Mouse (Mus musculus): ENCODE data around the gene Snx29. TPM values are rescaled to one million over a fixed set of nuclear protein-coding genes. Genes with fewer than 3 reads are reported as not detected.
A peak's percentile ranks its signal among the peaks of the same experiment; 100 is the strongest.

Snx29 gene
- polyA plus RNA-seq, 1 experiment from 2014 or later: 15.3 TPM

GRCm38 (mm10) chr16:11755281-11756066 lies 432.8 kb downstream of the Snx29 start:
- 78% methylated on average over 9 of the region's 9 CpGs for WGBS
- Histone ChIP-seq H3K4me1 (ENCODE audit: control insufficient read depth, insufficient read depth, low read depth, low read length) (no peaks in the 10 kb centered on the region), H3K27ac (ENCODE audit: low read depth, low read length) (no peak overlapping the region), H3K4me3 (ENCODE audit: low read length) (no peak overlapping the region), H3K4me2 (ENCODE audit: low read length) (no peak overlapping the region), H3K36me3 (ENCODE audit: control insufficient read depth, insufficient read depth, low read length) (no peaks in the 10 kb centered on the region), H3K9ac (ENCODE audit: low read depth, low read length) (no peak overlapping the region), H3K9me3 (ENCODE audit: control insufficient read depth, low read length) (no peaks in the 10 kb centered on the region), H3K27me3 (replicated peaks; ENCODE audit: control insufficient read depth, insufficient read depth, low read length) (no peaks in the 10 kb centered on the region)
- ATAC-seq: no peak

- Histone ChIP-seq H3K4me2 (ENCODE audit: low read length) (no peak overlapping the region), H3K36me3 (ENCODE audit: control insufficient read depth, insufficient read depth, low read length) (no peaks in the 10 kb centered on the region), H3K9me3 (ENCODE audit: control insufficient read depth, low read length) (no peaks in the 10 kb centered on the region), H3K4me3 (ENCODE audit: low read length) (no peak overlapping the region), H3K4me1 (ENCODE audit: control insufficient read depth, insufficient read depth, low read depth, low read length) (no peaks in the 10 kb centered on the region), H3K27ac (ENCODE audit: low read depth, low read length) (no peak overlapping the region), H3K9ac (ENCODE audit: low read depth, low read length) (no peak overlapping the region), H3K27me3 (replicated peaks; ENCODE audit: control insufficient read depth, insufficient read depth, low read length) (no peaks in the 10 kb centered on the region)
- WGBS: 74% methylated on average over 1 of the region's 1 CpGs
- no peak for ATAC-seq
These were observed 434.0 kb downstream of the Snx29 start for GRCm38 (mm10) chr16:11756598-11757245.

- Histone ChIP-seq H3K4me1 (ENCODE audit: control insufficient read depth, insufficient read depth, low read depth, low read length) (no peaks in the 10 kb centered on the region), H3K27ac (ENCODE audit: low read depth, low read length) (no peak overlapping the region), H3K9me3 (ENCODE audit: control insufficient read depth, low read length) (no peaks in the 10 kb centered on the region), H3K4me2 (ENCODE audit: low read length) (no peak overlapping the region), H3K4me3 (ENCODE audit: low read length) (no peak overlapping the region), H3K9ac (ENCODE audit: low read depth, low read length) (no peak overlapping the region), H3K27me3 (replicated peaks; ENCODE audit: control insufficient read depth, insufficient read depth, low read length) (no peaks in the 10 kb centered on the region), H3K36me3 (ENCODE audit: control insufficient read depth, insufficient read depth, low read length) (no peaks in the 10 kb centered on the region)
- no peak for ATAC-seq
- 86% methylated on average over 8 of the region's 8 CpGs for WGBS
These were observed 434.8 kb downstream of the Snx29 start for GRCm38 (mm10) chr16:11757471-11757870.

- Histone ChIP-seq H3K9ac (ENCODE audit: low read depth, low read length) (no peak overlapping the region), H3K36me3 (ENCODE audit: control insufficient read depth, insufficient read depth, low read length) (no peaks in the 10 kb centered on the region), H3K4me2 (ENCODE audit: low read length) (no peak overlapping the region), H3K27me3 (replicated peaks; ENCODE audit: control insufficient read depth, insufficient read depth, low read length) (no peaks in the 10 kb centered on the region), H3K4me1 (ENCODE audit: control insufficient read depth, insufficient read depth, low read depth, low read length) (no peaks in the 10 kb centered on the region), H3K4me3 (ENCODE audit: low read length) (no peak overlapping the region), H3K27ac (ENCODE audit: low read depth, low read length) (no peak overlapping the region), H3K9me3 (ENCODE audit: control insufficient read depth, low read length) (no peaks in the 10 kb centered on the region)
- ATAC-seq: no peak
- 87% methylated on average over 7 of the region's 7 CpGs for WGBS
These were observed 435.2 kb downstream of the Snx29 start for GRCm38 (mm10) chr16:11757951-11758350.

GRCm38 (mm10) chr16:11772318-11772717 lies 449.6 kb downstream of the Snx29 start:
- peaks cover 5% of the 10 kb centered on the region for H3K9me3 ChIP-seq (ENCODE audit: control insufficient read depth, low read length)
- H3K4me1 ChIP-seq (ENCODE audit: control insufficient read depth, insufficient read depth, low read depth, low read length): 0 out of 2 replicates have a peak, but pooled peaks cover 2% of the 10 kb centered on the region
- no peaks in the 10 kb centered on the region for H3K36me3 ChIP-seq (ENCODE audit: control insufficient read depth, insufficient read depth, low read length)
- H3K4me3 ChIP-seq (ENCODE audit: low read length): no peak overlapping the region
- no peak overlapping the region for H3K9ac ChIP-seq (ENCODE audit: low read depth, low read length)
- peak; percentile 74 for ATAC-seq
- H3K27ac ChIP-seq (ENCODE audit: low read depth, low read length): no peak overlapping the region
- WGBS: 57% methylated on average over 2 of the region's 2 CpGs
- H3K4me2 ChIP-seq (ENCODE audit: low read length): no peak overlapping the region
- no peaks in the 10 kb centered on the region for H3K27me3 ChIP-seq (replicated peaks; ENCODE audit: control insufficient read depth, insufficient read depth, low read length)

GRCm38 (mm10) chr16:11774321-11774720 lies 451.6 kb downstream of the Snx29 start:
- Histone ChIP-seq H3K27ac (ENCODE audit: low read depth, low read length) (no peak overlapping the region), H3K4me1 (ENCODE audit: control insufficient read depth, insufficient read depth, low read depth, low read length) (0 out of 2 replicates have a peak, but pooled peaks cover 2% of the 10 kb centered on the region), H3K4me2 (ENCODE audit: low read length) (no peak overlapping the region), H3K9ac (ENCODE audit: low read depth, low read length) (no peak overlapping the region), H3K27me3 (replicated peaks; ENCODE audit: control insufficient read depth, insufficient read depth, low read length) (no peaks in the 10 kb centered on the region), H3K9me3 (ENCODE audit: control insufficient read depth, low read length) (peaks cover 5% of the 10 kb centered on the region), H3K36me3 (ENCODE audit: control insufficient read depth, insufficient read depth, low read length) (no peaks in the 10 kb centered on the region), H3K4me3 (ENCODE audit: low read length) (no peak overlapping the region)
- 80% methylated on average over 1 of the region's 1 CpGs for WGBS
- no peak for ATAC-seq

GRCm38 (mm10) chr16:11776528-11776927 lies 453.8 kb downstream of the Snx29 start:
- WGBS: 66% methylated on average over 3 of the region's 3 CpGs
- Histone ChIP-seq H3K9ac (ENCODE audit: low read depth, low read length) (no peak overlapping the region), H3K4me3 (ENCODE audit: low read length) (no peak overlapping the region), H3K27ac (ENCODE audit: low read depth, low read length) (no peak overlapping the region), H3K36me3 (ENCODE audit: control insufficient read depth, insufficient read depth, low read length) (no peaks in the 10 kb centered on the region), H3K4me2 (ENCODE audit: low read length) (no peak overlapping the region), H3K4me1 (ENCODE audit: control insufficient read depth, insufficient read depth, low read depth, low read length) (0 out of 2 replicates have a peak, but pooled peaks cover 2% of the 10 kb centered on the region), H3K27me3 (replicated peaks; ENCODE audit: control insufficient read depth, insufficient read depth, low read length) (no peaks in the 10 kb centered on the region), H3K9me3 (ENCODE audit: control insufficient read depth, low read length) (no peaks in the 10 kb centered on the region)
- no peak for ATAC-seq

- Histone ChIP-seq H3K4me1 (ENCODE audit: control insufficient read depth, insufficient read depth, low read depth, low read length) (no peaks in the 10 kb centered on the region), H3K9me3 (ENCODE audit: control insufficient read depth, low read length) (no peaks in the 10 kb centered on the region), H3K27ac (ENCODE audit: low read depth, low read length) (no peak overlapping the region), H3K36me3 (ENCODE audit: control insufficient read depth, insufficient read depth, low read length) (no peaks in the 10 kb centered on the region), H3K27me3 (replicated peaks; ENCODE audit: control insufficient read depth, insufficient read depth, low read length) (no peaks in the 10 kb centered on the region), H3K4me2 (ENCODE audit: low read length) (no peak overlapping the region), H3K4me3 (ENCODE audit: low read length) (no peak overlapping the region), H3K9ac (ENCODE audit: low read depth, low read length) (no peak overlapping the region)
- ATAC-seq: no peak
- WGBS: 77% methylated on average over 5 of the region's 5 CpGs
These were observed 455.5 kb downstream of the Snx29 start for GRCm38 (mm10) chr16:11778191-11778590.

- no peak overlapping the region for H3K4me2 ChIP-seq (ENCODE audit: low read length)
- peak; percentile 54 for ATAC-seq
- no peaks in the 10 kb centered on the region for H3K9me3 ChIP-seq (ENCODE audit: control insufficient read depth, low read length)
- no peaks in the 10 kb centered on the region for H3K27me3 ChIP-seq (replicated peaks; ENCODE audit: control insufficient read depth, insufficient read depth, low read length)
- no peaks in the 10 kb centered on the region for H3K4me1 ChIP-seq (ENCODE audit: control insufficient read depth, insufficient read depth, low read depth, low read length)
- H3K36me3 ChIP-seq (ENCODE audit: control insufficient read depth, insufficient read depth, low read length): no peaks in the 10 kb centered on the region
- no peak overlapping the region for H3K9ac ChIP-seq (ENCODE audit: low read depth, low read length)
- WGBS: 73% methylated on average over 9 of the region's 9 CpGs
- H3K27ac ChIP-seq (ENCODE audit: low read depth, low read length): no peak overlapping the region
- no peak overlapping the region for H3K4me3 ChIP-seq (ENCODE audit: low read length)
These were observed 456.2 kb downstream of the Snx29 start for GRCm38 (mm10) chr16:11778715-11779460.

All from hindbrain, embryonic 16.5 days (tissue).